Mouse (Mus musculus): ENCODE results near the gene Aldh5a1.

Gene Aldh5a1

DNA sequence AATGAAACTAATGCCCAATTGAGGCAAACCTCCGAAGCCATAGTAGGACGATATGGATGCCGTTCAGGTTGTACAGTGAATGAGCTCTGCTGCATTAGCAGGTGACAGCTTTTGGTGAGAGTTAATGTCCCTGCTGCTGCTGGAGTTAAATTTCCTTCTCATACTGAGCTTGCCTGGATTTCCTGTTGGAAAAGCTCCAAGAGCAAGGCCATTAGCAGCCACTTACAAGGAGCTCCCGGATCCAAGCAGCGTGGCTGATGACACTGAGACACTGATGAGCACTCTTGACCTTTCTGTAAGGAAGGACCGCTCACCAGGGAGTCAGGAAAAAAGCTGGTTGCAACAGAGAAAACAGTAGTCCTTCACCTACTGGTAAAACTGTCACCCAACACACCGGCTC is 75.4 kb downstream of the Aldh5a1 start:
- no peak for DNase-seq

DNA sequence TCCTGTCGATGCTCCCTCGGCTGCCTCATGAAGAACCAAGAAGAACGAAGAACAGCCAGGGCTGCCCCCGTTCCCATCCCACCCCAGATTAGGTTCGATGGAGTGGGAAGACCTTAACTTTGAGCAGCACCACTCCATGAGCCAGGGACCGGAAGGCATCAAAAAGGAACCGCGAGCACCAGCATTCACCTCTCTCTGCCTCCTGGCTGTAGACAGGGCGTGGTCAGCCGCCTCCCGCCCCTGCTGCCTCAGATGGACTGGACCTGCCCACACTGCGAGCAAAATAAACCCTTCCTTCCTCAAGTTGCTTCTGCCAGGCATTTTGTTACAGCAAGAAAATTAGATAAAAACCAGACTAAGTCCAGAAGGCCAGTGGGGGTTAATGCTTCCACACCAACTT is 76.4 kb downstream of the Aldh5a1 start:
- DNase-seq, result no peak

DNA sequence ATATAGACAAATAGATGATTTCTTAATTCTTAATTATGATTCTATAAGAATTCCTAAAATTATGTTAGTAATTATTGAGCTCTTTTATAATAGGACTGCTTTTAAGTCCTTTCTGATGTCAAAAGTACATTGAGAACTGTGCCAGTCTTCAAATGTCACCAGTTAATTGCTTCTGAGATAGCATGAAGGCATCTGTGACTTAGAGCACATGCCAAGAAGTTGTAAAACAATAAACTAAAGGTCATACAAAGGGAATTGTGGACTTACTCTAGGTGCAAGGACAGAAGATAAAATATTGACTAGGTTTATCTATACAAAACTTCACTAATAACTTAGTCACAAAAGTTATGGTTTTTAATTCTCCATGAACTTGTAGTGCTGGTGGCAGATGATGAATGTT is 78.3 kb downstream of the Aldh5a1 start:
- DNase-seq, result no peak

Data from cerebellum, adult 8-10 months (tissue).